Mouse (Mus musculus) adrenal gland, adult 18-20 months (tissue): ENCODE results near the gene Gab2. TPM values are rescaled to one million over a fixed set of nuclear protein-coding genes. Genes with fewer than 3 reads are reported as not detected.

Experiments
- DNase-seq, 2 experiments: peaks; one replicate each; pipeline ENCODE4 v3.0.0; 2021 to 2022; ENCODE audit warnings: low spot score in 2 of 2
- long read RNA-seq, 2 experiments: library from polyadenylated mRNA; stranded (forward); transcript quantifications; one replicate each; pipeline ENCODE4 v2.0.0; 2021
- total RNA-seq, 2 experiments: library from RNA; stranded (reverse); gene quantifications; 1 replicate in 1 of 2; 2 replicates in 1 of 2; pipeline ENCODE4 v1.2.3; 2021

Gene Gab2
- total RNA-seq = 10 to 100 TPM; 17.5 to 18.1 TPM
- long read RNA-seq, experiment 1, partial matches to known transcripts = 2 of 3 reads
- long read RNA-seq, experiment 1, other reads (novel, unspliced or antisense) = 0 of 3 reads
- long read RNA-seq, experiment 2, partial matches to known transcripts = 0 of 5 reads
- long read RNA-seq, experiment 2, other reads (novel, unspliced or antisense) = 5 of 5 reads

- peak; percentile 74 to 80 for DNase-seq
Observed at GRCm38 (mm10) chr7:97081242-97081958, at the start of gene Gab2. Gene Gab2, plus strand, starts transcription at chr7:97081586.

DNA sequence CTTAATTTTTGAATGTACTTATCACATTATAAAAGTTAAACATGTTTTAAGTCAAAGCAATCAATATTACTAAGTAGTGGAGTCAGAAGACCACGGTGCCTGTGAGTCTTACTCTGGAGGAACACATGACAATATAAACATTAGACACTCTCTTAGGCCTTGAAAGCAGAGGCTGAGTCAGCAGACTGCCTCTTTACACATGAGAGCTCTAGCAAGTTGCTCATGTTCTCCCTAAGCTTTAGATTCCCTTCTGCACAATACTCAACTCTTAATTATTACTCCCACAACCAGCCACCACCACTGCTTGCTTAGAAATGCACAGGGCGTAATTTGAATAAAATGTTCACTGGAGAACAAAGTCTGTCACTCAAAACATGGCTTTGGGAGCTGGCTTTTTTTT is 49.0 kb upstream of the Gab2 start:
- no peak for DNase-seq

DNA sequence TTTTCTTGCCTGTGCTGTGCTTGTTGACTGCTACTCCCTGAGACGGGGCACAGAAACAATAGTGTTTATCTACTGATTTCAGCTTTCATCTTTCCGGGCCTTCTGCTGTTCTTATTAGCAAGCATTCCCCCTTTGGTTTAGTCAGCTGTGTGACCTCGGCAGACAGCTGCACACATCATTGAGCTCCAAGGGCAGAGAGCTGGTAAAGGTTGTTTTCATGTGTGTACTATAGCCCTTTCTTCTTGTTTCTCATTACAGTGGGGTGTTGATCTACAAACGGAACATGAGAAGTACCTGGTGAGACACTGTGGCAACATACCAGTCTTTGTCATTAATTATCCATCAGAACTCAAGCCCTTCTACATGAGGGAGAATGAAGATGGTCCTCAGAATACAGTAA is 41.7 kb upstream of the Gab2 start:
- no peak for DNase-seq

DNA sequence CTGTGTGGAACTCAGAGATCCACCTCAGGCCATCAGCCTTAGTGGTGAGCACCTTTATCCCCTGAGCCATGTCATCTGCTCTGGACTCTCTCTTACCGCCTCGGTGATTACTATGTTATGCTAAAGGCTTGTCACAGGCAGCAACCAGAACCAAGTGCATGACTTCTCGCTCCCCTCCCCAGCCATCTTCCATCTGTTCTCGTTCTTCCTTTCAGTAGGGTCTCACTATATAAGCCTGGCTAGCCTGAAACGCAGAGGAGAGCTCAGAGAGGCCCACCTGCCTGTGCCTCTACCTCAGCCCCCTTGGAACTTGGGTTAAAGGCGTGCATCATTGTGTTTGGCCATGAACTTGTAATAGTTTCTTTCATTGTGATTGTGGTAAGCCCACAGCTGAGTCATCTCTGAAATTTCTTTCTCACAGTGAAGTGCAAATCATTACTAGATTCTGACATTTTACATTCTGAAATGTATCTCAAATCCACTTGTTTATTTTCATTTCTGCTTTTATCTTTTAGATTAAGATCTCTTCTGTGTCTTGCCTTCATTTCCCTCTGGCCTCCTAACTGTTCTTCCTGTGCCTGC is 39.4 kb upstream of the Gab2 start:
- no peak for DNase-seq

- DNase-seq = no peak
Observed at GRCm38 (mm10) chr7:97042981-97043380, 38.4 kb upstream of the Gab2 start.

- no peak for DNase-seq
Observed at GRCm38 (mm10) chr7:97060966-97061365, 20.4 kb upstream of the Gab2 start.

DNA sequence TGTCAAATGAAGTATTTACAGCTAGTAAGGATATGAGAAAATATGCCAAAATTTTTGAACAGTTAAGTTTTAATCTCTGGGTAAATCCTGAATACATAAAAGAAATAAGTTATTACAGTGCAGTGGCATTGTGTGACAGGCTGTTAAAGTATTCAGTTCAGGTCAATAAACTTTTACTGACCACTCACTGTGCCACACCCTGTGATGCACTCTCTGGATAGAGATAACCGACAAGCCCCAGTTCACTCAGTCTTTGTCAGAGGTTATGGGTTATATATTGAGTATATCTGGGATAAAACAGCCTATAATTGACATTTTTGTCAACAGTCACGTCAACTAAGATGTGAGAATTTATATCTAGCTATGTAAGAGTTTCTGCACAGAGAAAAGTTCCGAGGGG is 9.9 kb upstream of the Gab2 start:
- DNase-seq = no peak

DNA sequence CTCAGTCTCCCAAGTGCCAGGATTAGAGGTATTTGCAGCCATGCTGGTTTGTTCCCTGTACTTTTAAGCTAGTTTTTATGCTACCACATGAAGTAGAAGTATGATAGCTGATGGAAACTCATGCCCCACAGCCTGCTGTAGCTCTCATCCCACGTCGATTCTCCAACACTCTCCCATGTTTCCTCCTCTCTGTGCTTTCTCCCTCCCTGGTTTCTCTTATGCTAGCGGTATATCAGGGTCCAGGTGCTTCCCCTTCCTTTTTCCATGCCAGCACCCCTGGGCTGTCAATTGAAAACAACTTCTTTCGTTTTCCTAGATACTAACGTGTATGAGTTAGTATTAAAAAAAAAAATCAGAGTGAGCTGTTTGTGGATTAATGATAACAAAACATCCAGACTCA is 9.3 kb upstream of the Gab2 start:
- DNase-seq = no peak

- DNase-seq = no peak
Observed at GRCm38 (mm10) chr7:97074974-97075373, 6.4 kb upstream of the Gab2 start.

DNA sequence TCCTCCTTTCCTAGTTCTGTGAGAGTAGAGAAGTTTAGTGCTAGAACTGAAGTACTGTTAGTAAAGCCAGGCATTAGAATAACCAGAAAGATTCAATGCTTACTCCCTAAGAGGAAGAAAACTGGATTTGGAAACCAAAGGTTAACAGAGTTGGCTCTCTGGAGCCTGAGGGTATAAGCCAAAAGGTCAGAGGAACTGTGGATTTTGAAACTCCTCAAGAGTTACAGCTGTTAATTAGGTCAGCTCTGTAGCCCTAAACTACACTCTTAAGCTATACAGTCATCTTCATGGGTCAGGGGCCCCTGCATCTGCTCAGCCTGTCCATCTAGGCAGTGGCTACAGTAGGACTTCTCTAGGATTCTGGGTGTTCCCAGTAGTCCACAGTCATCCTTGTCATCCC is 4.4 kb upstream of the Gab2 start:
- DNase-seq = no peak

DNA sequence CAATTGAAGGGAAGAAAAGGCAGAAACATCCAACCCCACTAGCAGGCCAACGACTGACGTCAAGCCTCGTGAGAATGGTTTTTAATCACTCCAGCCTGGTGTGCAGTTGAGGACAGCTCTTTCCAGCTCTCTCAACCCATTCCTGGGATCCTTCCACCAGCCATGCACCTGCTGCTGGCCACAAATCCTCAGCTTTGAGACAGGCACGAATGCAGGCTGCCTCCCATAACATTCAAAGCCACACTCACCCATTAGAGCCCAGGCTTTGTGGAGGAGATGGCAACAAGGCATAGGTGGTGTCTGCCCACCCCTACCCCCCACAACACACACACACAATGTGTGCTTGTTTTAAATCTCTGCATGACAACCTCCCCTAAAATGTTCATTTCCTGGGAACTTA is 2.7 kb upstream of the Gab2 start:
- DNase-seq = no peak

DNA sequence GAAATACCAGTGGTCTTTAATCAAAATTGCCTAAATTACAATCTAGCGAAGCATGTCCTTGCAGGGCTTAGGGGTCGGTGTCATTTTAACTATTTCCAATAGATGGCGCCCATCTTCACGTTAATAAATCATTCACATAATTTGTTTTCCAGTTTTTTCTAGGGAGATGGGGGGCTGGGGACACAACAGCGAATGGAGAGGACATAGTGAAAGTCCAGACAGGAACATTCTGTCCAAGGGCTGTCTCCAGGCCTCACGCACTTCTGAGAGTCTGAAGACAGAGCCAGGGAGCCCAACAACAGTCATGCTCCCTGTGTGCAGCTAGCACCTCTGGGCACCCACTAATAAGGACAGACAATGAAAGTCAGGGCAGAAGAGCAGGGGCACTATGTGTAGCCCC is 2.2 kb upstream of the Gab2 start:
- DNase-seq = peak in 1 of 2 experiments; percentile 21

DNA sequence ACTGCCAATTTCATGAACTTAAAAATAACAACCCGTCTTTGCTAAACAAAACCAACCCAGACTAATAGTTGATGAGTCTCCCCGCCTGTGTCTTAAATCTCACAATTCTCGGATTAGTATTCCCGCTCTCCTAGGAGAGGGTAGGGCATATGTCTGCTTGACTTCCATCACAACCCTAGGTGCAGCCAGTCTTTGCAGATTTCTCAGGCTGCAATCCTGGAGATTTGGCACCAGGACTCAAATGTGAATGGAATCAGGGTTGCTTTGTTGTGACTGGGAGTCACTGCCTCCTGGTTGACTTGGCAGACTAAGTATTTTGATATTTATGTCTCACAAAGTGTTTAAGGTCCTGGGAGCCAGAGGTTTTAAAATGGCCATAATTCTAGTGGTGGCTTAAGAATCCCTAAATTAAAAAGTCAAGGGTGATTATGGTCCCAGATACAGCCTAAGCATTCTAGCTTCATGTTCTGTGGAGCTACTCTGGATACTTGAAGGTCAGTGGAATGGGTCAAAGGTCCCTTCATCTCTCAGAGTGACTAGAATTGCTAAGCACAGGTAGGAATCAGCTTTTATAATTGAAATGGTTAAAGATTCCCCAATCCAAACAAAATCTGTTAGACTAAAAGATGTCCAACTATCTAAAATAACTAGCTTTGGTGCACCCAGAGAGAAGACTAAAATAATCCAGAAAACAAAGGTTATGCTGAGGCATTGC is 1.6 kb upstream of the Gab2 start:
- DNase-seq = no peak

DNA sequence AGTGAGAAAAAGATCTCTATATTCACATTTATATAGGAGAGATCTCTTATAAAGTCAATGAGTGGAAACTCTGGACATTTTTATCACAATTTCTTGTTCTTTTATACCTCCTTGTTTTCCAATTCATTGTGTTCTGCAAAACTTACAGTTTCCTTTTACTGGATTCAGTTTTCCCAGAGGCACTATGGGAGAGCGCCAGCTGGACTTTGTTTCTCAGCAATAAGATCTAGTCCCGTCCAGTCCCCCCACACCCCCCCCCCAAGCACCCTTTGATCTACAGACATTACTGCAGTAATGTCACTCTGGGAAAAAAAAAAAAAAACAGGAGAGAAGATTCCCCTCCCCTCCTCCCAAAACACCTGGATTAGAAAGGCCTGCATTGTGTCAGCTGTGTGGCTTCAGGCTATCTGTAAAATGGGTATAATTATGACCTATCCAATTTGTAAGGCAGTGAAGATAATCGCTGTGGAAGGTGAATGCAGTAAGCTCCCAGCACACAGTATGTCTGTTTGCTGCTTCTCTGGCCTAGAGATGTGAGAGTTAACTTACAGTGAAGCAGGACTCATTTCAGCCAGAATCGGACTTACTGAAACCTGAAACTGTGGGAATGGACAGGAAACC is 655 bp upstream of the Gab2 start:
- DNase-seq = no peak

DNA sequence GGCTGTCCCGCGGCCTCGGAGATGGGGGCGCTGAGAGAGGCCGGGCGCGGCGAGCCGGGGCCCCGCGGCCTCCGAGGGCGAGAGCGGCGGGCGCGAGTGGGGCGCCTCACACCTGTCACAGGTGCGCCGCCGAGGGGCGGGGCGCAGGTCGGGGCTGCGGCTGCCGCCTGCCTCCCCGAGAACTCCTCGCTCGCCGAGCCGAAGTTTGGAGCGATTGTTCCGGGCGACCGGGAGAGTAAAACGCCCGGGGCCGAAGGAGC is 503 bp downstream of the Gab2 start:
- no peak for DNase-seq

DNA sequence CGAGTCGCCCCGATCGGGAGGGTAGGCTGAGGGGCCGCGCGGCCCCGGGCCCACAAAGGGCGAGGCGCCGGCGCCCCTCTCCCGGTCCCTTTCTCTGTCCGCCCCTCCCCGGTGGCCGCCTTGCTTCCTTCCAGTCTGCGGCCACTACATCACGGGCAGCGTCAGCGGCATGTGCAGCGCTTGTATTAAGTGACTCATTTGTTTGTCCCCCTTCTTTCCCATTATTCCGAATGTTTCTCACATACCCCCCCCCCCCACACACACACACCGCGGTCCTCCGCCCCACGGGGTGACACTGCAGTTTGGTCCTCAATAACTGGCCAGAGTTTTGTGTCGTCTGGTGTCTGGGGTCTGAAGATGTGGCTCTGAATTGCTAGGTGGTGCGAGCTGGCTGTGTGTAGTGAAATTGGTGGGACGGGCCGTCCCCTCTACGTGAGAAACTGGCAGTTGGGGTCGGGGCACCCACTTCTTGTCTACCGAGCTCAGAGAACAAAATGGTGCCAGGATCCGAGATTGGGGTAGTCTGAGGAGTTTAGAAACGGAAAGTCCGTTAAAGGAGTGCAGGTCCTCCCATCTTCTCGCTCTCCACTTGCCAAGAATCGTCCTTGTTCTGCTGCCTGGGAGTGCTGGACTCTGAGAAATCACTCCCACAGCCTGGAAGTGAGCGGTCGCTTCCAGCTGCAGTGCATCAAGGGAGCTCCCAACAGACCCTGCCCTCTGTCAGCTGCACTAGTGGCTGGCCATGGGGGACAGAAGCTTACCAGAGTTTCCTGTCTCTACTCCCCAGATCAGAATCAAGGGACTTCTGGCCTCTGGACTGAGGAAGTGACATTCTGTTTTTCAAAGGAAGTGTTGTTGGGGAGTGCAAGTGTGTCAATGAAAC is 1.1 kb downstream of the Gab2 start:
- peak; percentile 41 to 55 for DNase-seq

- no peak for DNase-seq
Observed at GRCm38 (mm10) chr7:97083579-97083978, 2.2 kb downstream of the Gab2 start.

DNA sequence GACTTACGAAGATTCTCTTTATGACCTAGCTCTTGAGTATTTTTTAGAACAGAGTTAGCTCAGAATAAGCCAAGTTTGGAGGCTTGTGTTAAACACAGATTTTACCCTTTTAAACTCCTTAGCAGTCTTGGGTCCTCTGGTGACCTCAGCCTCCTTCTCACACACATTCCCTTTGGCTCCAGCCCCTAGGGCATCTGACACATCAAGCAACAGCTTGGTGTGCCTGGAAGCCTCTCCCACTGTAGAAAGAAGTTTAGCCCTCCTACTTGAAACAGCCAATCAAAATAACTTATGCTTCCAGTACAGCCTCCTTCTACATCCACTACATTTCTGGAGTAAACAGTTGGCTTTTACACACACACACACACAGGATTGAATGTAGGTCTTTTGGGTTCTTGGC is 2.8 kb downstream of the Gab2 start:
- no peak for DNase-seq

GRCm38 (mm10) chr7:97085291-97085690 is 3.9 kb downstream of the Gab2 start:
- no peak for DNase-seq

- no peak for DNase-seq
Observed at GRCm38 (mm10) chr7:97094241-97094640, 12.9 kb downstream of the Gab2 start.

DNA sequence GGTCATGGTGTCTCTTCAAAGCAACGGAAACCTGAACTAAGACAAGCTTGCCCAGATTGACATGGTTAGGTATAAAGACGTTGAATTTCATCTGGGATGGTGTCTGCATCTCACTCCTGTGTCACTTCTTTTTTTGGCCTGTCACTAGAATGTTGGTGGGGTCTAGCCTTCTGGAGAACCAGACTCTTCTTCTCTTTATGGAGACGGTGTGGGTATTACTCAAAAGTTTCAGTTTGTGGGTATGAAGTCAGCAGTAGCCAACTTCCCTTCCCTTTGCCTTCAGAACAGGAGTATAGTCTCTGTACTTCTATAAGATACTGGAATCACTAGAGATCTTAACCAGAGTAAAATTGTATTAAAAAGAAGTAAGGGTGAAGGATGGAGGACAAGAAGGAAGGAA is 26.7 kb downstream of the Gab2 start:
- no peak for DNase-seq
